Mouse (Mus musculus) liver, postnatal 0 days (tissue): Measurements from ENCODE around the gene Mmp14.

ENCODE experiments used
- CTCF ChIP-seq: sonication (generic); IDR thresholded peaks from 2 replicates; pipeline ENCODE4 v1.5.1; 2016; ENCODE audit warnings: antibody characterized with exemption, low read depth
- EP300 ChIP-seq: IDR thresholded peaks from 2 replicates; pipeline ENCODE4 v1.6.1; 2016; ENCODE audit warnings: antibody characterized with exemption, low read depth, mild to moderate bottlenecking

GRCm38 (mm10) chr14:54396685-54397084, 34.7 kb upstream of the Mmp14 start:
- TF ChIP-seq EP300 (no peak), CTCF (no peak)
